Mouse (Mus musculus) gastrocnemius, postnatal 10 days (tissue): ENCODE data around the gene Elovl6. TPM values are rescaled to one million over a fixed set of nuclear protein-coding genes. Genes with fewer than 3 reads are reported as not detected.

Experiments used
- microRNA-seq, 2 experiments: library from miRNA; unstranded; fragments of <30 nt; microRNA quantifications; one replicate each; pipeline ENCODE4 v1.2.0; 2021
- total RNA-seq, 2 experiments: library from RNA; stranded (reverse); gene quantifications; 2 replicates each; pipeline ENCODE4 v1.2.3; 2021

The Elovl6 gene
- total RNA-seq, 2 experiments from 2014 or later = 7.2 to 7.6 TPM

Small RNA genes within 50 kb of the gene (microRNA-seq; reads per million reads assigned to microRNA genes)
- gene Gm24515 = 0 reads per million in 2 experiments

Other genes starting within 250 kb of the Elovl6 start
- 1 to 10 TPM; 3.2 to 3.7 TPM for gene Enpep, start 199.6 kb upstream of the Elovl6 start, total RNA-seq
- gene Egf, start 223.0 kb downstream of the Elovl6 start, total RNA-seq = 10 to 100 TPM; 23.2 to 32.1 TPM